Comparison of ENCODE assay signal across 21 mouse cellular contexts in the genomic region with DNA sequence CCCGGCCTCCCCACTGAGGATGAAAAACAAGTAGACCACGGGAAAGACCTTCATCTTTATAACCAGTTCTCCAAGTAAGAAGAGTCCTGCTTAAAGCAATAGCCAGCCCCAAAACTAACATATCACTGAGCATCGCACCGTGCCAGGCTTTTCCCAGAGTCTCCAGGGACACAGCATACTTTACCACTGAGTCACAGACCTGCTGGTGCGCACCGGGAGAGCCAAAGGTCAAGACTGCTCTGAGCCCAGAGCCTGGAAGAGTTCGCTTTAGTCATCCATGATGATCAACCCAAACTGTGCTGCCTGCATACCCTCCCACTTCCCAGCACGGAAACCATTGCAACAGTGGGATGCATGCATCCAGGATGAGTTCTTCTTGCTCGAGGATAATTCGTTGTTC. TPM values are rescaled to one million over a fixed set of nuclear protein-coding genes. Genes with fewer than 3 reads are reported as not detected.
"Had no signal": no experiment of that assay in that cellular context is flagged by ENCODE, and none has a peak within 500 bp of the region (broad histone marks: within the 10 kb centered on the region; RNA-seq: fewer than 3 reads in every experiment).

No protein-coding gene starts in this region.

- H3K27me3 ChIP-seq: liver, embryonic 12.5 days; midbrain, embryonic 15.5 days; neural tube, embryonic 13.5 days; stomach, embryonic 15.5 days had no signal

- H3K9me3 ChIP-seq: liver, embryonic 12.5 days; midbrain, embryonic 10.5 days; midbrain, embryonic 15.5 days; neural tube, embryonic 13.5 days; stomach, embryonic 15.5 days had no signal

- H3K36me3 ChIP-seq: liver, embryonic 12.5 days; midbrain, embryonic 10.5 days; midbrain, embryonic 15.5 days; neural tube, embryonic 13.5 days; stomach, embryonic 15.5 days had no signal

- H3K27ac ChIP-seq: liver, embryonic 12.5 days; midbrain, embryonic 10.5 days; midbrain, embryonic 15.5 days; neural tube, embryonic 13.5 days; stomach, embryonic 15.5 days had no signal

- DNase-seq: kidney, postnatal 14 days; layer of hippocampus, postnatal 36 days; left cerebral cortex, postnatal 4 days; lung, embryonic 14.5 days; lung, postnatal 10 days; lung, postnatal 4 days; right cerebral cortex, postnatal 14 days; thymus, postnatal 36 days had no signal

- H3K4me1 ChIP-seq: liver, embryonic 12.5 days; midbrain, embryonic 10.5 days; midbrain, embryonic 15.5 days; neural tube, embryonic 13.5 days; stomach, embryonic 15.5 days had no signal

- ATAC-seq: liver, embryonic 12.5 days; midbrain, embryonic 15.5 days had no signal

- H3K4me3 ChIP-seq: liver, embryonic 12.5 days; midbrain, embryonic 10.5 days; midbrain, embryonic 15.5 days; neural tube, embryonic 13.5 days; stomach, embryonic 15.5 days had no signal

- H3K9ac ChIP-seq: liver, embryonic 12.5 days; lung, embryonic 14.5 days; midbrain, embryonic 15.5 days; neural tube, embryonic 13.5 days; stomach, embryonic 15.5 days had no signal

- H3K4me2 ChIP-seq: liver, embryonic 12.5 days; lung, embryonic 14.5 days; midbrain, embryonic 15.5 days; neural tube, embryonic 13.5 days; stomach, embryonic 15.5 days had no signal

RNA-seq across cellular contexts. Expression of gene Ddit4l, which starts 12.3 kb away (rescaled TPM):
- total RNA-seq: megakaryocyte, adult 5-6 weeks had no signal

RNA-seq across cellular contexts. Expression of gene Gm21962, which starts 37.6 kb away (rescaled TPM):
- total RNA-seq: layer of hippocampus, postnatal 36 days; left cerebral cortex, postnatal 10 days; left cerebral cortex, postnatal 4 days; megakaryocyte, adult 5-6 weeks had no signal
- polyA plus RNA-seq: kidney, embryonic 14.5 days; large intestine, adult 2 months; limb, embryonic 14.5 days; liver, embryonic 12.5 days; liver, embryonic 16.5 days; lung, embryonic 14.5 days; midbrain, embryonic 10.5 days; midbrain, embryonic 15.5 days; neural tube, embryonic 13.5 days; spleen, adult 2 months; stomach, embryonic 15.5 days; thymus, postnatal 0 days had no signal
